Mouse (Mus musculus): Measurements from ENCODE around the gene C1ql4. TPM values are rescaled to one million over a fixed set of nuclear protein-coding genes. Genes with fewer than 3 reads are reported as not detected.

Gene C1ql4
- polyA plus RNA-seq, 1 experiment from 2014 or later: 1.3 TPM

DNA sequence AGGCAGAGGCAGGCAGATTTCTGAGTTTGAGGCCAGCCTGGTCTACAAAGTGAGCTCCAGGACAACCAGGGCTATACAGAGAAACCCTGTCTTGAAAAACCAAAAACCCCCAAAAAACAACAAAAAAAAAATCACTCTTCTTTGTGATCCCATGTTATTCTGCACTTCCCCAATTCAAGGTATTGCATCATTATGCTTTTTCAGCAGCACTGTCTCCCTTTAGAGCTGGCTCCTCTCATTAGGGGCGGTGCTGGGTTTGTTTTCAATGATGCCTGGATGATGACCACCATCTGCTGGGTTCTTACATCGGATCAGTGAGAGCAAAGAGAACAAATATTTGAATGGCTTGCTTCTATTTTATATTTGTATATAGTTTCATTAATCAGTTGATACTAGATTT is 35.0 kb upstream of the C1ql4 start:
- Histone ChIP-seq H3K27me3 (ENCODE audit: control insufficient read depth, insufficient read depth, low read length) (no peaks in the 10 kb centered on the region), H3K4me1 (ENCODE audit: control insufficient read depth, insufficient read depth, low read length) (peaks cover 10% of the 10 kb centered on the region; the same call in 1 of the 2 replicates), H3K9me3 (ENCODE audit: control insufficient read depth, low read length) (no peaks in the 10 kb centered on the region), H3K36me3 (ENCODE audit: control insufficient read depth, insufficient read depth, low read length) (no peaks in the 10 kb centered on the region), H3K9ac (ENCODE audit: low read depth, low read length) (no peak overlapping the region), H3K27ac (ENCODE audit: low read depth, low read length) (no peak overlapping the region), H3K4me3 (ENCODE audit: low read length) (no peak overlapping the region), H3K4me2 (replicated peaks; ENCODE audit: low read depth, low read length) (no peak overlapping the region)
- no peak for ATAC-seq (ENCODE audit: low FRiP score, low TSS enrichment)
- WGBS: 56% methylated on average over 2 of the region's 2 CpGs

- H3K36me3 ChIP-seq (ENCODE audit: control insufficient read depth, insufficient read depth, low read length): no peaks in the 10 kb centered on the region
- WGBS: 6% methylated on average over 11 of the region's 11 CpGs
- H3K9ac ChIP-seq (ENCODE audit: low read depth, low read length): 0 out of 2 replicates have a peak overlapping the region, but pooled peaks have one; percentile 7
- H3K4me1 ChIP-seq (ENCODE audit: control insufficient read depth, insufficient read depth, low read length): peaks cover 10% of the 10 kb centered on the region; the same call in 1 of the 2 replicates
- H3K9me3 ChIP-seq (ENCODE audit: control insufficient read depth, low read length): no peaks in the 10 kb centered on the region
- peak overlapping the region; percentile 34 for H3K4me2 ChIP-seq (replicated peaks; ENCODE audit: low read depth, low read length)
- no peaks in the 10 kb centered on the region for H3K27me3 ChIP-seq (ENCODE audit: control insufficient read depth, insufficient read depth, low read length)
- H3K27ac ChIP-seq (ENCODE audit: low read depth, low read length): no peak overlapping the region
- ATAC-seq (ENCODE audit: low FRiP score, low TSS enrichment): peak; percentile 72
- no peak overlapping the region for H3K4me3 ChIP-seq (ENCODE audit: low read length)
These were observed 33.2 kb upstream of the C1ql4 start for GRCm38 (mm10) chr15:99120814-99121213.

DNA sequence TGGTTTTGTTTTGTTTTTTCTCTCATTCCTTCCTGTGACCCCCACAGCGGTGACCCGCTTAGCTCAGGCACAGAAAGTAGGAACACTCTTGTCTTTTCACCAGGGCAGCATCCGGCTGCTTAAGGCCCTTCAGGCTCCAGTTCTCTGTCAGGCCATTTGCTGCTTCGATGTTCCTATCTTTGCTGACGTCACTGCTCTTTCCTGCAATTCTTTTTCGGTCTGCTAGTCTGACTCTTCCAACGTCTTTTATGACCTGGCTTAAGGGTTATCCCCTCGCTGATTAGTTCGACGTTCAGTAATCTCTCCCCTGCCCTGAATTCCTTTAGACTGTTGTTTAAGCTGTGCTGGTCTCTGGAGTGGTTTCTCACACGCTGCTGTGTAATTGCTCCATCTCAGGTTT is 28.9 kb upstream of the C1ql4 start:
- H3K27ac ChIP-seq (ENCODE audit: low read depth, low read length): no peak overlapping the region
- H3K27me3 ChIP-seq (ENCODE audit: control insufficient read depth, insufficient read depth, low read length): no peaks in the 10 kb centered on the region
- WGBS: 25% methylated on average over 11 of the region's 11 CpGs
- no peak overlapping the region for H3K4me3 ChIP-seq (ENCODE audit: low read length)
- no peak overlapping the region for H3K9ac ChIP-seq (ENCODE audit: low read depth, low read length)
- H3K36me3 ChIP-seq (ENCODE audit: control insufficient read depth, insufficient read depth, low read length): no peaks in the 10 kb centered on the region
- H3K4me2 ChIP-seq (replicated peaks; ENCODE audit: low read depth, low read length): no peak overlapping the region
- H3K9me3 ChIP-seq (ENCODE audit: control insufficient read depth, low read length): no peaks in the 10 kb centered on the region
- H3K4me1 ChIP-seq (ENCODE audit: control insufficient read depth, insufficient read depth, low read length): peaks cover 4% of the 10 kb centered on the region; the same call in 1 of the 2 replicates
- no peak for ATAC-seq (ENCODE audit: low FRiP score, low TSS enrichment)

- Histone ChIP-seq H3K27ac (ENCODE audit: low read depth, low read length) (no peak overlapping the region), H3K36me3 (ENCODE audit: control insufficient read depth, insufficient read depth, low read length) (no peaks in the 10 kb centered on the region), H3K4me2 (replicated peaks; ENCODE audit: low read depth, low read length) (no peak overlapping the region), H3K27me3 (ENCODE audit: control insufficient read depth, insufficient read depth, low read length) (no peaks in the 10 kb centered on the region), H3K4me1 (ENCODE audit: control insufficient read depth, insufficient read depth, low read length) (no peaks in the 10 kb centered on the region), H3K9me3 (ENCODE audit: control insufficient read depth, low read length) (no peaks in the 10 kb centered on the region), H3K9ac (ENCODE audit: low read depth, low read length) (no peak overlapping the region), H3K4me3 (ENCODE audit: low read length) (no peak overlapping the region)
- ATAC-seq (ENCODE audit: low FRiP score, low TSS enrichment): no peak
- WGBS: 80% methylated on average over 7 of the region's 7 CpGs
These were observed 27.4 kb upstream of the C1ql4 start for GRCm38 (mm10) chr15:99115065-99115423.

GRCm38 (mm10) chr15:99114312-99115064 is 26.9 kb upstream of the C1ql4 start:
- no peak overlapping the region for H3K9ac ChIP-seq (ENCODE audit: low read depth, low read length)
- no peak for ATAC-seq (ENCODE audit: low FRiP score, low TSS enrichment)
- H3K4me2 ChIP-seq (replicated peaks; ENCODE audit: low read depth, low read length): no peak overlapping the region
- no peaks in the 10 kb centered on the region for H3K9me3 ChIP-seq (ENCODE audit: control insufficient read depth, low read length)
- no peaks in the 10 kb centered on the region for H3K27me3 ChIP-seq (ENCODE audit: control insufficient read depth, insufficient read depth, low read length)
- no peak overlapping the region for H3K27ac ChIP-seq (ENCODE audit: low read depth, low read length)
- WGBS: 47% methylated on average over 14 of the region's 14 CpGs
- H3K4me1 ChIP-seq (ENCODE audit: control insufficient read depth, insufficient read depth, low read length): no peaks in the 10 kb centered on the region
- no peaks in the 10 kb centered on the region for H3K36me3 ChIP-seq (ENCODE audit: control insufficient read depth, insufficient read depth, low read length)
- no peak overlapping the region for H3K4me3 ChIP-seq (ENCODE audit: low read length)

DNA sequence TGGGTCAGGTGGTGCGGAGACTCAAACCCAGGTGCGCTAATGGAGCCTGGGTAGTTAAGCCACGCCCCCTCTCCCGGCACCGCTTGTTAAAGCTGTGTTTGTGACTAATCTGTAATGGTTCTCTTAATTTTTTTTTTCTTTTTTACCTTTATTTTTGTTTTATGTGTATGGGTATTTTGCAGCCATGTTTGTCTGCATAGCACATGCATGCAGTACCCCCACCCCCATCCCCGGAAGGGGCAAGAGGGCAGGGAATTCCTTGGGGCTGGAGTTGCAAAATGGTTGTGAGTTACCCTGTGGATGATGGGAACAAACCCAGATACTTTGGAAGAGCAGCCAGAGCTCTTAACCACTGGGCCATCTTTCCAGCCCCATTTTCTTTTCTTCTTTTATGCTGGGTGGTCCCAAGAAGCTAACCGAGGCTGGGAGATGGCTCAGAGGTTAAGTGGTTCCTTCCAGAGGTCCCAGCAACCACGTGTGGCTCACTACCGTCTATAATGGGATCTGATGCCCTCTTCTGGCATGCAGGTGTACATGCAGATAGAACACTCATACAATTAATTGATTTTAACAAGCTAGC is 25.9 kb upstream of the C1ql4 start:
- no peaks in the 10 kb centered on the region for H3K27me3 ChIP-seq (ENCODE audit: control insufficient read depth, insufficient read depth, low read length)
- H3K27ac ChIP-seq (ENCODE audit: low read depth, low read length): no peak overlapping the region
- no peaks in the 10 kb centered on the region for H3K9me3 ChIP-seq (ENCODE audit: control insufficient read depth, low read length)
- no peak overlapping the region for H3K9ac ChIP-seq (ENCODE audit: low read depth, low read length)
- H3K36me3 ChIP-seq (ENCODE audit: control insufficient read depth, insufficient read depth, low read length): no peaks in the 10 kb centered on the region
- WGBS: 5% methylated on average over 9 of the region's 9 CpGs
- H3K4me2 ChIP-seq (replicated peaks; ENCODE audit: low read depth, low read length): peak overlapping the region; percentile 23; the same call in 1 of the 2 replicates
- H3K4me1 ChIP-seq (ENCODE audit: control insufficient read depth, insufficient read depth, low read length): no peaks in the 10 kb centered on the region
- peak overlapping the region; percentile 11; the same call in 1 of the 2 replicates for H3K4me3 ChIP-seq (ENCODE audit: low read length)
- ATAC-seq (ENCODE audit: low FRiP score, low TSS enrichment): peak; percentile 43; the same call in 1 of the 2 replicates

DNA sequence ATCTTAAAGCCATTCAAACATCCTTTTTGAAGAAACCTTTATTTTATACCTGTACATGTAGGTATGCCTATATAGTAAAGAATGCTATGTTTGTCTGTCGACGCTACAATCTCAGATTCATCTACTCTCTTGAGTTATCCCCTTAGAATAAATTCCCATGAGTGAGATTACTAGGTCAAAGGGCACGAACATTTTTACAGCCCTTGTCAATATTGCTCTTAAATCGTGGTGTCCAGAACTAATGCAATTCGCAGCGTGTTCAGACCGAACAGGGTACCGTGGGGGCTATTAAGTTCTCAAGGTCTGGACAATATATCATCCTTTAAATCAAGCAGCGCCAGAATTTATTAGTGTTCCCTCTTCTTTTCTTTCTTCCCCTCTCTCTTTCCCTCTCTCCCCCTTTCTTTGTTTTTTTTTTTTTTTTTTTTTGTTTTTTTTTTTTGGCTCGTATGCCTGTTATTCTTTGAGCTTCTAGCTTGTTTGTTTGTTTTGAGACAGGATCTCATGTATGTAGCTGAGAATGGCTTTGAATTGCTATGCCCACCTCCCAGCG is 25.3 kb upstream of the C1ql4 start:
- no peaks in the 10 kb centered on the region for H3K9me3 ChIP-seq (ENCODE audit: control insufficient read depth, low read length)
- H3K27ac ChIP-seq (ENCODE audit: low read depth, low read length): no peak overlapping the region
- H3K27me3 ChIP-seq (ENCODE audit: control insufficient read depth, insufficient read depth, low read length): no peaks in the 10 kb centered on the region
- no peak for ATAC-seq (ENCODE audit: low FRiP score, low TSS enrichment)
- no peaks in the 10 kb centered on the region for H3K36me3 ChIP-seq (ENCODE audit: control insufficient read depth, insufficient read depth, low read length)
- H3K4me3 ChIP-seq (ENCODE audit: low read length): 0 out of 2 replicates have a peak overlapping the region, but pooled peaks have one; percentile 11
- 31% methylated on average over 11 of the region's 11 CpGs for WGBS
- H3K9ac ChIP-seq (ENCODE audit: low read depth, low read length): no peak overlapping the region
- no peaks in the 10 kb centered on the region for H3K4me1 ChIP-seq (ENCODE audit: control insufficient read depth, insufficient read depth, low read length)
- H3K4me2 ChIP-seq (replicated peaks; ENCODE audit: low read depth, low read length): peak overlapping the region; percentile 23; the same call in 1 of the 2 replicates

DNA sequence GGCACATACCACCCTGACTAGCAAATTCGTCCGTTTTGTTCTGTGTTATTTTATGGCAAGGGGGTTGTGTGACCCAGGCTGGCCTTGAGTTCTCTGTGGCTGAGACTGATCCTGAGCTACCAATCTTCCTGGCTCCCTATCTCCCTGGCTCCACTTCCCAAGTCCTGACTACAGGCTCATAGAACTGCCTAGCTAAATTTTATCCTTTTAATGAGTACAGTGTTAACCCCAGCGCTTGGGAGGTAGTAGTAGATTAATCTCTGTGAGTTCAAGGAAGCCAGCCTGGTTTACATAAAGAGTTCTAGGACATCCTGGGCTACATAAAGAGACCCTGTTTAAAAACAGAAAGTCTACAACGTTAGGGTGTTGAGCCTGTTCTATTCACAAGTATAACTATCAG is 24.2 kb upstream of the C1ql4 start:
- Histone ChIP-seq H3K27me3 (ENCODE audit: control insufficient read depth, insufficient read depth, low read length) (no peaks in the 10 kb centered on the region), H3K4me2 (replicated peaks; ENCODE audit: low read depth, low read length) (no peak overlapping the region), H3K4me1 (ENCODE audit: control insufficient read depth, insufficient read depth, low read length) (no peaks in the 10 kb centered on the region), H3K9me3 (ENCODE audit: control insufficient read depth, low read length) (no peaks in the 10 kb centered on the region), H3K4me3 (ENCODE audit: low read length) (no peak overlapping the region), H3K36me3 (ENCODE audit: control insufficient read depth, insufficient read depth, low read length) (no peaks in the 10 kb centered on the region), H3K27ac (ENCODE audit: low read depth, low read length) (no peak overlapping the region), H3K9ac (ENCODE audit: low read depth, low read length) (no peak overlapping the region)
- ATAC-seq (ENCODE audit: low FRiP score, low TSS enrichment): no peak
- WGBS: 39% methylated on average over 4 of the region's 4 CpGs

DNA sequence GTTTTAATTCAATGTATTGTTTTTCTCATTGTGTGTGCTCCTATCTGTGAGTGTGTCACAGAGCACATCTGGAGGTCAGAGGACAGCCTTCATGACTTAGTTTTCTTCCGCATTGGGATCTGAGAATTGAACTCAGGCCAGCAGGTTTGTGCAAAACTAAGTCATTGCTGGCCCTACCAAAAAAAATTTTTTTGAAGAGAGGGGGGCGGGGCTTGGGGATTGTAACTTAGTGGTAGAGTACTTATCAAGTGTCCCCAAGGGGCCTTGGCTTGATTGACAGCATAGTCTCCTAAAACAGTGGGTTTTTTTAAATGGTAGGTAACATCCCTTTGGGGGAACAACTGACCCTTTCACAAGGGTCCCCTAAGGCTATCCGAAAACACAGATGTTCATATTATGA is 23.5 kb upstream of the C1ql4 start:
- Histone ChIP-seq H3K4me1 (ENCODE audit: control insufficient read depth, insufficient read depth, low read length) (no peaks in the 10 kb centered on the region), H3K27ac (ENCODE audit: low read depth, low read length) (no peak overlapping the region), H3K9me3 (ENCODE audit: control insufficient read depth, low read length) (peaks cover 2% of the 10 kb centered on the region), H3K9ac (ENCODE audit: low read depth, low read length) (no peak overlapping the region), H3K4me2 (replicated peaks; ENCODE audit: low read depth, low read length) (no peak overlapping the region), H3K27me3 (ENCODE audit: control insufficient read depth, insufficient read depth, low read length) (no peaks in the 10 kb centered on the region), H3K4me3 (ENCODE audit: low read length) (no peak overlapping the region), H3K36me3 (ENCODE audit: control insufficient read depth, insufficient read depth, low read length) (no peaks in the 10 kb centered on the region)
- 90% methylated on average over 3 of the region's 3 CpGs for WGBS
- ATAC-seq (ENCODE audit: low FRiP score, low TSS enrichment): no peak

All from kidney, embryonic 14.5 days (tissue).